Mouse (Mus musculus) MEL-GATA-1-ER (cell line): ENCODE measurements around the gene Hsf4.
"Not testable (repeated sequence)": the region's sequence is repeated elsewhere in the genome, so short reads cannot be mapped to it uniquely, and the experiment has no call there.

Source experiments
- DNase-seq: peaks from one replicate; pipeline ENCODE4 v3.0.0-alpha.2; 2012; ENCODE audit warnings: low read depth; ENCODE audit errors: extremely low read depth

Hsf4 gene

DNA sequence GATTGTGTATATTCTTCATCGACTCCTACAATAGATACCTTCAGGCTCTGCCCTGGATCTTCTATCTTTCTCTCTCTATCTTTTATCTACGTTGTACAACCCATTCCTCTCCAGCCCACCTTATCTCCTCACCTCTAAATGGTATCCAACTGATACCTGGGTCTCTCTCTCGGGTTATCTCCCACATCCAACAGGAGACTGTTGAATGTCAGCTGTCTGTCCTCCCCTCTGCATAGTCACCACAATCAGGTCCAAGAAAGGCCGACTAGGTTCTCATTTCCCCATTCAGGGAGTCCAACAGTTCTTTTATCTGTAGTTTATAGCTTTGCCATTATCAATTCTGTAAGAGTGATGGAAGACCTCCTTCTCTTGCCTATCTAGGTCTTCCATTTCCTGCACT, 12.6 kb downstream of the Hsf4 start:
- DNase-seq, result no peak

DNA sequence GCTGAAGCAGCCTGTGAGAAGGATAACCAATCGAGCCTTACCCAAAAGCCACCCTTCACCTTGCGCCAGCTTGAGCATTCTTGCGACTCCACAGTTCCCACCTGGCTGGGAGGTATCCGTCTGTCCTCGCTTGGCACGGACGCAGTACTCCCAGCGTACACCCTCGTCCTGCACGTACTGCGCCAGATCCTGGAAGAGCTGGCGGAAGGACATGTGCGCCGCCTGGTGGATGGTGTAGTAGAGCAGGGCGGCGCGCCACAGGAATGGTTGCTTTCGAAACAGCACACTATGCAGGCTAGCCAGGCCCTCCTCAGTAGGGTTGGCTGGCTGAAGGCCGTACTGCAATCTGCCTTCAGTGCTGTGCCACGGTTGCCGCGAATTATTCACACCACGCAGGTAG, 13.5 kb downstream of the Hsf4 start:
- no peak for DNase-seq

DNA sequence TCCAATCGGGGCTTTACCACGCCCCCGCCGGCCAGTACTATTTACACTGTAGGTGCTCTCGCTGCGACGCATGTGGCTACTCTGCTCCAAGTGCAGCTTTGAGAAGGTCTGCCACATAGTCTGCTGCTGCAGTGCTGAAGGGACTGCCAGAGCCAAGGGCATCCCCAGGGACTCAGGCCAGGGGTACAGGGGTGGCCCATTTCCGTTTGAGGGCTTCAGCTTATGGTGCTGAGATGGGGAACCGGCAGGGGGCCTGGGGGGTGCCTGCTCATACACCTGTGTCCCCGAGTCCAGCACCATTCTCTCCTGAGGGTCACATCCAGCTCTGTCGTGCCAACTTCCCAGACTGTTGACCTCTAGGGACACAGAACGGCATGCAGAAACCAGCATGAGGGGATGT, 15.9 kb downstream of the Hsf4 start:
- DNase-seq, result no peak

DNA sequence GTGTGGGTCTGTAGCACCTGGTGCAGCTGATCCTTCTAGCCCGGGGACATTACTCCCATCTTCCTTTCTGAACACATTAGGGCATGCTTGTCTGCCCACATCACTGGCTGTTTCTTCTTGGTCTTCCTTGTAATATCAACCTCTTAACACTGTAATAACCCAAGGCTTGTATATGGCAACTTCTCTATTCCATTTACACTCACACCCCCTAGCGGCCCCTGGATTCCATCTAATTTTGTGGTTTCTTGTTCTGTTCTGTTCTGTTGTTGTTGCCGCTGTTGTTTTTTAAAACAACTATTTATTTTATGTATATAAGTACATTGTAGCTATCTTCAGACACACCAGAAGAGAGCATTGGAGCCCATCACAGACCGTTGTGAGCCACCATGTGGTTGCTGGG, 17.3 kb downstream of the Hsf4 start:
- no peak for DNase-seq

DNA sequence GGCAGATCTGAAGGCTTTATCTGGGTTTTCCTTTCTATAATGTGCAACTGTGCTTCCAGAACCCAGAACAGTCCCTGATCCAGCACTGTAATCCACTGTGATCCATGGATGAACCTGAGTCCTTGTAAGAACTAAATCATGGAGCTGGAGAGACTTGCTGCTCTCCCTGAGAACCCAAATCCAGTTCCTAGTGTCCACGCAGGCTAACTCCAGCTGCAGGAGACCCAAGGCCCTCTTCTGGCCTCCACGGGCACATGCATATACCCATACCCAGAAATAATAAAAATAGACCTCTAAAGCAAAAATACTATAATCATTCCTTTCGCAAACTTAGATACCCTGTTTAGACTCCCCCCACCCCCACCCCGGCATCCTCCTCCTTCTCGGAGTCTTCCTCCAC, 18.6 kb downstream of the Hsf4 start:
- DNase-seq, result no peak

DNA sequence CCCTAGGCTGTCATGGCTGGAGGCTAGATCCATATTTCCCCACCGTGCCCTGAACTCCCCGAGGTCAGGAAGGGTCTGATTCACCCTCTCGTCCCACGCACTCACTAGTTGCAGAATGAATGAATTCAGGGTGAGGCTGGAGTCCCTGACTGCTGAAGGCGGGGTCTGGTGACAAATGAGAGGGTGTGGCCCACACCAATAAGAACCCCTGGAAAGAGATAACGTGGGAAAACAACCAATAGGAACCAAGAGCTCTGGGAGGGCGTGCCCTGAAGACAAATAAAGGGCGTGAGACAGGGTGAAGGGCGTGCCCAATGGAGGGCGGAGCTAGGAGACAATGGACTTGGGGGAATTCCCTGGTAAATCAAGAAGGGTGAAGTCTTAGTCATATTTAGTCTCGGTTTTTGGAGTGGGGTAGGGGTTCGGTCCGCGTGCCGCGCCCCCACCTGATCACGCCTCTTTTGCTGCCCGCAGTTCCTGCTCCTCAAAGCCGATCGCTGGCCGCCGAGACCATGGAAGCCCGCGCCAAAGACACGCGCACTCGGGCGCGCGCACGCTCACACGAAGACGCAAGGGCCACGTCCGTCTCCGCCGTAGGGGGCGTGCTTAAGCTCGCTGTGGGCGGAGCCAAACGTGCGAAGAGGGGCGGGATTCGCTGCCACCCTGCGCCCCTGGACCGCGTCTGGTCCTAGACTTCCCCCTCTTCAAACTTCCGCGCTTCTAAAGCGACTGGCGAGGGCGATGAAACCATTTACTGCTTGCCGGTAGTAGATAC, 19.5 kb downstream of the Hsf4 start:
- peak; percentile 98 for DNase-seq

DNA sequence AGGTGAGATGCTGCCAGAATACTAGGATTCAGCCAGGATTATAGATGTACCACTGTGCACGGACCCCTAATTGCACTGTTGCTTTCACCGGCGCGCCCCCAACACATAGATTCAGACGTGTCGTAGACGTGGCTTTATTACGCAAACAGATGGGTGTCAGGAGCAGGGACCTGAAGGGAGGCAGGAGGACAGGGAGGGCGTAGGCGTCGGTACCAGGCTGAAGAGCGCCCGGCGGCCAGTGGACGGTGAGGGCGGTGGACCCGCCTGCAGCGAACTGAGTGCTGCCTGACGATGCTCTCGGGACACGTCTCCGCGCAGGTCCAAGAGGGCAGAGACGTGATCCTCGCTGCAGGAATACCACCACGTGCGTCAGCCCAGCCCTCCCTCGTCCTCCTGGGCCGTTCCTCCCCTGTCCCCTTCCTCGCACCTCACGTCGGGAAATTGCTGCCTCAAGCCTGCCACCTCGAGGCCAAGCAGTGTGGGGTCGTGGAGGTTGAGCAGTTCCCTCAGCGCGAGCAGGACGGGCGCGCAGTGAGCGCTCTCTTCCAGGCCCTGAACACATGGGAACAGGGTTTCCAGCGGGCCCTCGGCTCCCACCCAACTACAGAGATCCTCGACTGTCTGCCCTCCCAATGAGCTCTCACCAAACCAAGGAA, 20.3 kb downstream of the Hsf4 start, which contains the start of gene 4931428F04Rik:
Gene 4931428F04Rik, minus strand, starts transcription at position 60 of the 656 bp plus-strand sequence.
- no peak for DNase-seq

DNA sequence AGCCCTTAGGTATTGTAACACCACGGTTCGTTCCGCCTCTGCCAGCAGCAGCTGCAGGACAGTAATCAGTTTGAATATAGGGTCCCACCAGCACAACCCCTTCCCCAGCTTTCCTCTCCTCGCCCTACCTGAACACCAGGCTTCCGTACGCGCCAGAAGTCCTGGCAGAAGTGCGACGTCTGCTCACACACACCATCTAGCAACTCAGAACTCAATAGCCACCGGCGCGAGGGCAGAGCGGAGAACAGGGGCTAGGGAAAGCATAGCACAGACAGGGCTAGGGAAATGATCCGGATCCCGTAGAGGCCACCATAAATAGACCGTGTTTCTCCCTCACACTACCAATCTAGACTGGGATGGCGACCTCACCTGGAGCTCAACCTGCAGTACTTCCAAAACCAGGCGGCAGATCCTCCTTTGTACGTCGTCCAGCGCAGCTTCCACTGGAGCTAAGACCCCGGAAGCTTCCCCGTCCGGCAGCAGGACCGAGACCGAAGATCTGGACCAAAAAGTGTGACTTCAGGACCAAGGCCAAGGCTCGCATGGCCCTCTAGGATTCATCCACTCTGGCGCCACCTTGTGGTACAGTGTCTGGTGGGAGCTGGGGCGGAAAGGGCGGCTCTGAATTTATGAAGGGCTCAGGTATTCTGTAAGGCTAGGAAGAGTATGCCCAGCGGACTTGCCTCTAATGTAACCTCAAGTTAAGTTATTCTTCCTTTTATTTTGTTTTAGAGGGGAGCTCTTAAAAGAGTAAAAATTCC, 21.1 kb downstream of the Hsf4 start:
- no peak for DNase-seq

DNA sequence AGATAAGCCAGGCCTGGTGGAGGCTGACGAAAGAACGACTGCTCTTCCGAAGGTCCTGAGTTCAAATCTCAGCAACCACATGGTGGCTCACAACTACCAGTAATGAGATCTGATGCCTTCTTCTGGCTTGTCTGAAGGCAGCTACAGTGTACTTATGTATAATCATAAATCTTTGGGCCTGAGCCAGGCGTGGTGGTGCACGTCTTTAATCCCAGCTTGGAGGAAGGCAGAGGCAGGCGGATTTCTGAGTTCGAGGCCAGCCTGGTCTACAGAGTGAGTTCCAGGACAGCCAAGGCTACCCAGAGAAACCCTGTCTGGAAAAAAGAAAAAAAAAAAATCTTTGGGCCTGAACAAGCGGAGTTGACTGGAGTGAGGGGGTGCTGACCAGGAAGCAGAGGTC, 21.8 kb downstream of the Hsf4 start:
- not testable (repeated sequence) for DNase-seq

DNA sequence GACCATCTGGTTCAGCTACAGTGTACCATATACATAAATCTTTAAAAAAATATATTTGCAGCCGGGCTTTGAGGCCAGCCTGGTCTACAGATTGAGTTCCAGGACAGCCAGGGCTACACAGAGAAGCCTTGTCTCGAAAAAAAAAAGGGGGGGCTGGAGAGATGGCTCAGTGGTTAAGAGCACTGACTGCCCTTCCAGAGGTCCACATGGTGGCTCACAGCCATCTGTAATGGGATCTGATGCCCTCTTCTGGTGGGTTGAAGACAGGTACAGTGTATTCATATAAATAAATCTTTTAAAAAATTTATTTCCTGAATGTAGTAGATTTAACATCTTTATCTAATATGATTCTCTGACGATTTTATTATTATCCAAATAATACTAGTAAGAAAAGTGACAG, 22.2 kb downstream of the Hsf4 start:
- DNase-seq, result not testable (repeated sequence)

DNA sequence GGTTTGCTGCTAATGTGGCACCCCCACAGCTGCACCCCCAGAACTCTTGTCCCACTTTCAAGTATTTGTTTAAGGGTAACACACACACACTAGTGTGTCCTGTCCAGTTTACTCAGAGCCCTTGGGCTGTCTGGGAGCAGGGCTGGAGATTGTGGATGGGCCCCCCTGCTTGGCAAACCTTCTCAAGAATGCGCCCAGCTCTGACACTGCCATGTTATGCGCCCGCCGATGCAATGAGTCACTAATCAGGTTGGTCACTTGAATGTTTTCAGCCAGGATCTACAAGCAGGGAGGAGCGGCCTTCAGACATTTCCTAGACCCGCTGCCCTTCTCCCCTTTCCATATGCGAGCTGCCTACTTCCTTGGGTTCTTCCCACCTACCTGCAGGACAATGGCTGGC, 22.9 kb downstream of the Hsf4 start:
- no peak for DNase-seq

DNA sequence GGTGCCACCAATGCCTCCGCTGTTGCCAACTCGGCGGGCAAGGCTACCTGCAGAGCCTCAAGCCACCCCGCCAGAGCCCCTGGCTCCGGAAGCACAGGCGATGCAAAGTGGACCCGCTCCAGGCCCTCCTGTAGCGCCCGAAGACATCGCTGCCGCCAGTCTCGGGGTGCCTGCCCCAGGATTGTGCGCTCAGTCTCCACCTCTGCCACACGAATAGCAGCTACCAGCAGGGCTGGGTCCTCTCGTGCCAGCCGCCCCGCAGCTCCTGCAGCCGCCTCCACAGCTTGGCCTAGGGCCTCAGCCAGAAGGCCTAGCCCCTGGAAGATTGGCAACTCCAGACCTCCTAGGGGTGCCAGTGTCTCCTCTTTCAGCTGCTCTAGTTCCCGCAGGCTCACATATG, 23.8 kb downstream of the Hsf4 start:
- DNase-seq, result no peak

DNA sequence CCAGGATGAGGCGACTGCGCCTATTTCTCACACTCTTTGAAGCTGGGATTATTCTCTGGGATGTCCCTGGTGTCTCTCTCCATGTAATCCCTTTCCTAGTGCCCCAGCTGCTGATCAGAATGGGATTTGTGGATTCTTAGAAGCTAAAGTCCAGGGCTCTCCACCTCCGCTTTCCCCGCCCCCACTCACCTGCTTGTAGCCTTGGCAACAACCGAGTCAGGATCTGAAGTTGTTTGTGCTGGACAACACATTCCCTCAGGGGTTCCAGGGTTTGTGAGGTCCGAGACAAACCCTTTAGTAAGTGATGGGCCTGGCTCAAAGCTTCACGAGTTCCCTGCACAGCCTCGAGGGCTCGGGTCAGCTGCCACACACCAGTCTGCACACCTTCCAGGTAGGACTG, 25.2 kb downstream of the Hsf4 start:
- no peak for DNase-seq

DNA sequence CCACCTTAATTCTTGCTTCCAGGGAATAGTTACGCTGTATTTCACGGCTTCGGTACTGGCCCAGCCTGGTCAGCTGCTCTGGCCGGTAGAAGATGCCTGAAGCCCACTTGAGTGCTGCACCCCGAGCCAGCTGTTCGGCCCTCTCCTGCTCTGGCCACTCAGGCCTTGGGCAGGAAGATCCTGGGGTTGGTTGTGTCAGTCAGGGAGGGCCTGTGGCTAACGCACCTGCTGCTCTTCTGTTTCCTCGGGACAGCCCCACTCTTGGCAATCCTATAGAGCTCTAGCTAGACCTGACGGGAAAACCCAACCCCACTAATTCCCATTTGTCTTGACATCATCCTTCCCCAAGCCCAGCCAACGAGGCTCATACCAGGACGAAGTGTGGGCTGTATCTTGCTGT, 25.7 kb downstream of the Hsf4 start:
- DNase-seq, result no peak

DNA sequence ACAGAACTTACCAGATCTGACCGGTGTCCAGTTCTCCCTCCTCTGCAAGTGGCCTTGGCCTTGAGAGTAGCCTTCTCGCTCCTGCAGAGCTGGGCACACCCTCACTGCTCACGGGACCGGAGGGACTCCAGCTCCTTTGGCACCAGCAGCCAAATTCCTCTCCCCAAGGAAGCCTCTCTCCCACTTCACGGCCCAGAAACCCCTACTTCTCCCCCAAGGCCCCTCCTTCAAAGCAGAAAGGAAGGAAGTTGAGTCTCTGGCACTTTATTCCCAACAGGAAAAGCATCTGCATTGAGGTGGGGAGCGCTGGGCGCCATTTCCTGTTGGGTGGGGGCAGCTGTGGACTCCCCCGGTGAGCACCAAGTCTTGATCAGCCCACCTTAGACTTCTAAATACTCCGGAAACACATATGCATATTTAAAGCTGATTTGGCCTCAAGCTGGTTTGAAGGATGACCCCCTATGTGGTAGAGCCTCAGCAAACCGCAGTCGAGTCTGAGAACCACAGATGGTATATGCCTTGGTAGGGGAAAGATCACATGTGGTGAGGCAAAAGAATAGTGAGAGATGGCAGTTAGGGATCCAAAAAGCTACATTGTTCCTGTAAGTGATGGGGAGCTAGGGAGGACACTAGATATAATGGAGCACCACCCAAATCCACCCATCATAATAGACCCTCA, 26.4 kb downstream of the Hsf4 start, which contains the start of gene Exoc3l:
Gene Exoc3l, minus strand, starts transcription at position 207 of the 679 bp plus-strand sequence.
- no peak for DNase-seq

DNA sequence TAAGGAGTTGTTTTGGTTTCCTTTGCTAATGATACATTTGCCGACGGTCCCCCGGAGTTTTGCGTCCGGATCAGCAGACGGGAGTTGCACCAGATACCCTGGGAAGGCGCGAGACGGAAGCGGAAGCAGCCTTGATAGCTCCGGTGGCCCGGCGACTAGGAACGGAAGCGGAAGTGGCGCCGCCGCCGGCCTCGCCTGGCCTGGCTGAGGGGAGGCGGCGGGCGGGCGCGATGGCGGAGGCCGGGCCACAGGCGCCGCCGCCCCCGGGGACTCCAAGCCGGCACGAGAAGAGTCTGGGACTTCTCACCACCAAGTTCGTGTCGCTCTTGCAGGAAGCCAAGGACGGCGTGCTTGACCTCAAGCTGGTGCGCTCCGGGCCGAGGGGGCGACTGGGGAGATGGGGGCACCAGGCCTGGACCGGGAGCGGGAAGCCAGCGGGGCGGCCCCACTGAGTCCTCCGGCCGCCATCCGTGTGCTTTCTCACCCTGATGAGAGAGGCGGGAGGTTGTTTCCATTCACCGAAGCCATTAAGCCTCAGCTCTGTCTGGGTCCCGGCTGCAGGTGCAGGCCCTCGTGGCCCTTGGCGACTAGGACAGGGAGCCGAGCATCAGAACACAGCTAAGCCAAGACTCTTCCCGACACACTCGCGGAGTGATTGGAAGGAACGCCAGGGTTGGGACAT, 28.1 kb downstream of the Hsf4 start, which contains the start of gene E2f4:
Gene E2f4, plus strand, starts transcription at position 153 of the 682 bp plus-strand sequence.
- peak; percentile 86 for DNase-seq

DNA sequence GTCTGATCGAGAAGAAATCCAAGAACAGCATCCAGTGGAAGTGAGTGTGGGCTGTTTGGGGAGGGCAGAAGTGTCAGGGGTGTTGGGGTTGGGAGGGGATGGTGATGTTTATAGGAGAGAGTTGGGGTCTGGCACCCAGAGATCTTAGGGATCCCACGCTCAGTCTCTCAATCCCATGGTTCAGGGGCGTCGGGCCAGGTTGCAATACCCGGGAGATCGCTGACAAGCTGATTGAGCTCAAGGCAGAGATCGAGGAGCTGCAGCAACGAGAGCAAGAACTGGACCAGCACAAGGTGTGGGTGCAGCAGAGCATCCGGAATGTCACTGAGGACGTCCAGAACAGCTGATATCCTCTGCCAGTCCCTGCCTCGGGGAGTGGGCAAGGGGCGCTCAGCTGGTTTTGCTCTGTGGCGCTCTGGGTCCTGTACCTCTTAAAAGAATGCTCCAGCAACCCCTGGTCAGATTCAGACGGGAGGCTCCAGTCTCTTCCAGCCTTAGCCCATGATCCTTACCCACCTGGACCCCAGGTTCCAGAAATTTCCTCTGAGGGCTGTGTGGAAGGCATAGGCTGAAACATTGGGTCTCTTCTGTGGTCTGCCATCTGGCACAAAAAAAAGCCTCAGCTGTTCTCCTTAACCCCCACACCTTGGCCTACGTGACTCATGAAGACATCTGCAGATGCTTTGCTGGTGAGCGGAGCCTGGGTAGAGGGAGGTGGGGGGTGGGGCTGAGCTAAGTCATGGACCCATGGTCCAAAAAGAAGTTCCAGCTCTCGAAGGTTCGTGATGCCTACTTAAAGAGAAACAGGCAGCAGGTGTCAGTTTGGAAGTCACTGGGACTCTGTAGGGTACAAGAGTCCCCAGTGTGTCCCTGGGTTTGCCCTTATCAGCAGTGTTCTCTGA, 29.0 kb downstream of the Hsf4 start:
- no peak for DNase-seq

DNA sequence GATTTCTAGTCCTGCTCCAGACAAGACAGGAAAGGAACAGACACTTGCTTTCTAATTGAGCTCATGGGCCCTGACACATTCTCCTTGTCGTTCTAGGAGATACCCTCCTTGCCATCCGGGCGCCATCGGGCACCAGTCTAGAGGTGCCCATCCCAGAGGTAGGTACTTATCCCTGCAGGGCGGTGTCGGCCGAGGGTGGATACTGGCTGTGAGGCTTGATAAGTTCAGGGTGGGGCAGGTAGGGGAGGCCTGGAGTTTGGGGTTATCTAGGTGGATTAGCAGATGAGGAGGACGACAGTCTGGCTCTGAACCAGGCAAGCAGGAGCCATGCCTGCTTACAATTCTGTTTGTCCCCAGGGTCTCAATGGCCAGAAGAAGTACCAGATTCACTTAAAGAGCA, 30.4 kb downstream of the Hsf4 start:
- DNase-seq, result no peak

DNA sequence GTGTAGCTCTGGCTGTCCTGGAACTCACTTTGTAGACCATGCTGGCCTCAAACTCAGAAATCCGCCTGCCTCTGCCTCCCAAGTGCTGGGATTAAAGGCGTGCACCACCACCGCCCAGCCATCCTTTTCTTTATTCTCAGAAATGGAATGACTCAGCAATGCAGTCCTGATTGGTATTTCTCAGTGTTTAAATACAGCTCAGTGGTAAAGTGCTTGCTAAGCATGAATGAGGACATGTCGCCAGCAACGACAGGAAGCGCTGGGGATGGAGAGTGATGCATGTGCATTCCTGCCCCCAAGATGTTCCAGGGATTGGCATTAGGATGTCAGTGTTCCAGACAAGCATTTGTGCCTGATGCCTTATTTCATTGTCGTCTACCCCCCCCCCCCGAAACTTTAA, 33.8 kb downstream of the Hsf4 start:
- no peak for DNase-seq

DNA sequence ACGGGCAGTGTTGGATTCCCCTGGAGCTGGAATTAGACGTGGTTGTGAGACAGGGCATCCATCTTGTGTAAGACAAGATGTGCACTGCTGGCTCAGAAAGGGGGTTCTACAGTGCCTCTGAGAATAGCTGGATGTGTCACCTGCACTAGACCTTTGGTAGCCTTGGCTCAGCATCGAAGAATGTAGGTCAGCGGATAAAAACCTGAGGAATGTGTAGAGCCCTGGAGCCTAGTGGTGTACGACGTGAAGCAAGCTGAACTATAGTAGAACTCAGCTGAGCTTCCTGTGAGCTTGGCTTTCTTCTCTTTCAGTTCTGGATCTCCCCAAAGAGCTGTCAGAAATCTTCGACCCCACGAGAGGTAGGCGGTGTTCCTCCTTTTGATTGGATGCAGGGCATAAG, 34.3 kb downstream of the Hsf4 start:
- no peak for DNase-seq
